Mouse (Mus musculus) left cerebral cortex, adult 8-10 months (tissue): ENCODE measurements around the gene Bex4. TPM values are rescaled to one million over a fixed set of nuclear protein-coding genes. Genes with fewer than 3 reads are reported as not detected.

ENCODE experiments used
- DNase-seq, 2 experiments: peaks; one replicate each; pipeline ENCODE4 v3.0.0; 2022; ENCODE audit warnings: low spot score in 2 of 2
- microRNA-seq, 2 experiments: library from miRNA; unstranded; fragments of <30 nt; microRNA quantifications; one replicate each; pipeline ENCODE4 v1.2.0; 2022
- total RNA-seq, 4 experiments: library from RNA; stranded (reverse); gene quantifications; 2 replicates each; pipeline ENCODE4 v1.2.4; 2022

Gene Bex4
- total RNA-seq, 4 experiments from 2014 or later = 21.2 to 23.0 (median 21.5) TPM

DNA sequence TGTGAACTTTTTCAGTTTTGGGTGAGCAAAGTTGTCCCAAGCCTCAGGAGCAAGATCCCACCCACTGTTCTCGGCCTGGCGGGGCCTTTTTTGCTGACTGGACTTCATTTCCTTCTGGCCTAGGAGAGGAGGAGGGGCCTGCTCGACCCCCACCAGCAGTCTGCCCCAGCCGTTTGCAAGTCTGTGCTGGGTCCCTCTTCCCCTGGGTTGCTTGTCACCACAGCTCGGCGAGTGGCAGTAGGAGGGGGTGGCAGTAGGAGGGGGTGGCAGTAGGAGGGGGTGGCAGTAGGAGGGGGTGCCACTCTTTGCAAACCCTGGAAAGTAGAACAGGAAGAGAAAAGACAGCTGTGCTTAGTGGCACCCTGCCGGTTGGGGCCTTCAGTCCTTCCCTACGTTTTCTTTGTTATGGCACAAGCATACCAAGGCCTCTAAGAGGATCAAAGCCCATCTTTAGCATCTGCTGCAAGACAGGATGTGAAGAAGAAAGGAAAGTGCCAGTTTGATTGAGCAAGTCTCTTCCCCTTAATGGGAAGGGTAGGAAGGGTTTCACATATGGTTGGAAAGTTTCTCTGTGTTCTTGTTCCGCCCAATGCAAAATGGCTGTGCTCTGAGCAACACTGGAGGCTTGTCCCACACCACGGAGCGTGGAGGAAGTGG, 42.2 kb downstream of the Bex4 start:
- no peak for DNase-seq

- no peak for DNase-seq
Measured at GRCm38 (mm10) chrX:136183107-136183506, 44.3 kb downstream of the Bex4 start.

Small RNA genes lying within 50 kb of the gene (microRNA-seq; reads per million reads assigned to microRNA genes)
- 0 reads per million in 2 experiments for gene Mir6383

Other genes with a start within 250 kb of the Bex4 start
- gene Arxes2, start 145.2 kb upstream of the Bex4 start, total RNA-seq = 10 to 100 TPM; 61.5 to 72.9 (median 69.6) TPM
- 10 to 100 TPM; 33.6 to 37.0 (median 35.6) TPM for gene Arxes1, start 105.6 kb upstream of the Bex4 start, total RNA-seq
- gene Bex2, start 70.8 kb upstream of the Bex4 start, total RNA-seq = 100 to 1,000 TPM; 309 to 363 (median 335) TPM
- gene Nxf3, start 53.7 kb upstream of the Bex4 start, total RNA-seq = not detected
- gene Tceal8, start 33.3 kb downstream of the Bex4 start, total RNA-seq = 10 to 100 TPM; 32.4 to 42.8 (median 35.4) TPM
- gene Tceal5, start 64.9 kb downstream of the Bex4 start, total RNA-seq = 100 to 1,000 TPM in 3 of 4 experiments, 10 to 100 TPM in 1; 80.8 to 132 (median 117) TPM
- gene Tceal7, start 75.8 kb downstream of the Bex4 start, total RNA-seq = 1 to 10 TPM; 1.6 to 2.9 (median 2.2) TPM
- 100 to 1,000 TPM in 2 of 4 experiments, 10 to 100 TPM in 2; 96.6 to 118 (median 102) TPM for gene Bex1, start 76.5 kb downstream of the Bex4 start, total RNA-seq
- gene Tceal9, start 106.1 kb downstream of the Bex4 start, total RNA-seq = 100 to 1,000 TPM; 118 to 122 (median 119) TPM
- gene Bex3, start 131.3 kb downstream of the Bex4 start, total RNA-seq = 100 to 1,000 TPM; 252 to 326 (median 281) TPM